Mouse (Mus musculus) inflammation-experienced regulatory T-cells, adult 16 weeks (primary cell): ENCODE results near the gene Slc29a4. TPM values are rescaled to one million over a fixed set of nuclear protein-coding genes. Genes with fewer than 3 reads are reported as not detected.

Source experiments
- polyA plus RNA-seq: library from polyadenylated mRNA; unstranded; fragments of 100-300 nt; shearing (Covaris generic); gene quantifications from one replicate; pipeline ENCODE4 v1.2.1, GENCODE M21; 2017

The Slc29a4 gene
- 1.2 TPM for polyA plus RNA-seq

GRCm38 (mm10) chr5:142692248-142692647, at the start of gene Slc29a4:
TSS of gene Slc29a4 (plus strand) at chr5:142692512.

Other genes with a start within 250 kb of the Slc29a4 start
- 47.4 TPM for gene Ap5z1, start 228.6 kb upstream of the Slc29a4 start, polyA plus RNA-seq
- gene Papolb, start 162.4 kb upstream of the Slc29a4 start, polyA plus RNA-seq = not detected
- not detected for gene Radil, start 141.4 kb upstream of the Slc29a4 start, polyA plus RNA-seq
- not detected for gene Mmd2, start 83.7 kb upstream of the Slc29a4 start, polyA plus RNA-seq
- gene Wipi2, start 64.8 kb upstream of the Slc29a4 start, polyA plus RNA-seq = 17.8 TPM
- 15.8 TPM for gene Tnrc18, start 125.2 kb downstream of the Slc29a4 start, polyA plus RNA-seq
- gene Fbxl18, start 202.9 kb downstream of the Slc29a4 start, polyA plus RNA-seq = 7.0 TPM
- 4,706 TPM for gene Actb, start 214.2 kb downstream of the Slc29a4 start, polyA plus RNA-seq